Mouse (Mus musculus): Measurements from ENCODE around the gene Ercc6l2. TPM values are rescaled to one million over a fixed set of nuclear protein-coding genes. Genes with fewer than 3 reads are reported as not detected.
A peak's percentile ranks its signal among the peaks of the same experiment; 100 is the strongest.

Ercc6l2 gene
- polyA plus RNA-seq, 1 experiment, result 3.7 TPM

- Histone ChIP-seq H3K36me3 (ENCODE audit: control insufficient read depth, insufficient read depth, low read length) (no peaks in the 10 kb centered on the region), H3K27me3 (replicated peaks; ENCODE audit: control insufficient read depth, insufficient read depth, low read length) (no peaks in the 10 kb centered on the region), H3K27ac (ENCODE audit: insufficient read depth, low read depth, low read length) (no peak overlapping the region), H3K4me1 (ENCODE audit: control insufficient read depth, insufficient read depth, low read length) (no peaks in the 10 kb centered on the region), H3K4me3 (ENCODE audit: insufficient read depth, low read depth, low read length) (no peak overlapping the region)
- TF ChIP-seq CTCF (conservative IDR thresholded peaks at IDR 0.05; ENCODE audit: insufficient read depth, insufficient read length, low read depth, low read length), result no peak
- TF ChIP-seq POLR2A (IDR thresholded peaks at IDR 0.05; ENCODE audit: low read depth, low read length), result no peak
- 66% methylated on average over 3 of the region's 3 CpGs for WGBS
- no peak for DNase-seq
Measured at GRCm38 (mm10) chr13:63885532-63885949, 70.5 kb downstream of the Ercc6l2 start.

DNA sequence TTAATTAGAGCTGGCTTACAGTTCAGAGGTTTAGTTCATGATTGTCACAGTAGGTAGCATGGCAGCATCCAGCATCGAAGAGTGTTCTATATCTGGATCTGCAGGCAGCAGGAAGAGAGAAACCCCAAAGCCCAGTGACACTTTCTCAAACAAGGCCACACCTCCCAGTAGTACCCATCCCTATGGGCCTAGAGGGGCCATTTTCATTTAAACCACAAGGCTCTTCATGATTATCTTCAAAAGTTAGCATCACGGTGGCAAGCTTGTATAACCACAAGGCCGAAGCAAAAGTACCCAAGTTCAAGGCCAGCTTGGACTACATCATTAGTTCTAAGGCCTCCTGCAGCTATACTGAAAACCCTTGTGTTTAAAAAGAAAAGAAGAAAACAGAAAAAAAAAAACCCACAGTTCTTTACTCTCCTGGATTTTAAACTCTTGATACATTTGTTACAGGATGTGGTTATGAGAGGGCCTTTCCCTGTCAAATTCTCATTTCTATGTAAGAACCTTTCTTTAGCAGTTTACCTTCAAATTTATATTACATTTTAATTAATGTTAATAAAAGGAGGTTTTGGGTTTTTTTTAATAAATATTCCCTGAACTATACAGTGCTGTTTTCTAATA, 71.5 kb downstream of the Ercc6l2 start:
- Histone ChIP-seq H3K36me3 (ENCODE audit: control insufficient read depth, insufficient read depth, low read length) (no peaks in the 10 kb centered on the region), H3K4me1 (ENCODE audit: control insufficient read depth, insufficient read depth, low read length) (no peaks in the 10 kb centered on the region), H3K4me3 (ENCODE audit: insufficient read depth, low read depth, low read length) (no peak overlapping the region), H3K27me3 (replicated peaks; ENCODE audit: control insufficient read depth, insufficient read depth, low read length) (no peaks in the 10 kb centered on the region), H3K27ac (ENCODE audit: insufficient read depth, low read depth, low read length) (no peak overlapping the region)
- TF ChIP-seq POLR2A (IDR thresholded peaks at IDR 0.05; ENCODE audit: low read depth, low read length) (no peak), CTCF (conservative IDR thresholded peaks at IDR 0.05; ENCODE audit: insufficient read depth, insufficient read length, low read depth, low read length) (no peak)
- WGBS, result 96% methylated on average over 3 of the region's 3 CpGs
- DNase-seq, result no peak

GRCm38 (mm10) chr13:63900679-63901302, 85.8 kb downstream of the Ercc6l2 start:
- TF ChIP-seq POLR2A (IDR thresholded peaks at IDR 0.05; ENCODE audit: low read depth, low read length) (no peak), CTCF (conservative IDR thresholded peaks at IDR 0.05; ENCODE audit: insufficient read depth, insufficient read length, low read depth, low read length) (no peak)
- Histone ChIP-seq H3K4me1 (ENCODE audit: control insufficient read depth, insufficient read depth, low read length) (no peaks in the 10 kb centered on the region), H3K27ac (ENCODE audit: insufficient read depth, low read depth, low read length) (no peak overlapping the region), H3K4me3 (ENCODE audit: insufficient read depth, low read depth, low read length) (no peak overlapping the region), H3K27me3 (replicated peaks; ENCODE audit: control insufficient read depth, insufficient read depth, low read length) (no peaks in the 10 kb centered on the region), H3K36me3 (ENCODE audit: control insufficient read depth, insufficient read depth, low read length) (peaks cover 2% of the 10 kb centered on the region; the same call in 1 of the 2 replicates)
- DNase-seq, result no peak
- WGBS, result 55% methylated on average over 12 of the region's 12 CpGs

GRCm38 (mm10) chr13:63901303-63901713, 86.3 kb downstream of the Ercc6l2 start:
- H3K27me3 ChIP-seq (replicated peaks; ENCODE audit: control insufficient read depth, insufficient read depth, low read length), result no peaks in the 10 kb centered on the region
- TF ChIP-seq POLR2A (IDR thresholded peaks at IDR 0.05; ENCODE audit: low read depth, low read length), result no peak
- TF ChIP-seq CTCF (conservative IDR thresholded peaks at IDR 0.05; ENCODE audit: insufficient read depth, insufficient read length, low read depth, low read length), result no peak
- H3K36me3 ChIP-seq (ENCODE audit: control insufficient read depth, insufficient read depth, low read length), result peaks cover 2% of the 10 kb centered on the region; the same call in 1 of the 2 replicates
- WGBS, result 31% methylated on average over 17 of the region's 17 CpGs
- H3K4me3 ChIP-seq (ENCODE audit: insufficient read depth, low read depth, low read length), result peak overlapping the region; percentile 4; the same call in 1 of the 2 replicates
- H3K27ac ChIP-seq (ENCODE audit: insufficient read depth, low read depth, low read length), result no peak overlapping the region
- DNase-seq, result no peak
- no peaks in the 10 kb centered on the region for H3K4me1 ChIP-seq (ENCODE audit: control insufficient read depth, insufficient read depth, low read length)

- no peak overlapping the region for H3K27ac ChIP-seq (ENCODE audit: insufficient read depth, low read depth, low read length)
- no peaks in the 10 kb centered on the region for H3K4me1 ChIP-seq (ENCODE audit: control insufficient read depth, insufficient read depth, low read length)
- H3K36me3 ChIP-seq (ENCODE audit: control insufficient read depth, insufficient read depth, low read length), result 0 out of 2 replicates have a peak, but pooled peaks cover 2% of the 10 kb centered on the region
- no peak overlapping the region for H3K4me3 ChIP-seq (ENCODE audit: insufficient read depth, low read depth, low read length)
- WGBS, result 42% methylated on average over 28 of the region's 28 CpGs
- TF ChIP-seq CTCF (conservative IDR thresholded peaks at IDR 0.05; ENCODE audit: insufficient read depth, insufficient read length, low read depth, low read length) (no peak), POLR2A (IDR thresholded peaks at IDR 0.05; ENCODE audit: low read depth, low read length) (no peak)
- H3K27me3 ChIP-seq (replicated peaks; ENCODE audit: control insufficient read depth, insufficient read depth, low read length), result no peaks in the 10 kb centered on the region
- DNase-seq, result no peak
Measured at GRCm38 (mm10) chr13:63901714-63902597, 86.9 kb downstream of the Ercc6l2 start.

GRCm38 (mm10) chr13:63906516-63906915, 91.5 kb downstream of the Ercc6l2 start:
- no peak overlapping the region for H3K4me3 ChIP-seq (ENCODE audit: insufficient read depth, low read depth, low read length)
- H3K4me1 ChIP-seq (ENCODE audit: control insufficient read depth, insufficient read depth, low read length), result no peaks in the 10 kb centered on the region
- 0 out of 2 replicates have a peak overlapping the region, but pooled peaks have one; percentile 7 for H3K27ac ChIP-seq (ENCODE audit: insufficient read depth, low read depth, low read length)
- H3K27me3 ChIP-seq (replicated peaks; ENCODE audit: control insufficient read depth, insufficient read depth, low read length), result no peaks in the 10 kb centered on the region
- no peaks in the 10 kb centered on the region for H3K36me3 ChIP-seq (ENCODE audit: control insufficient read depth, insufficient read depth, low read length)
- DNase-seq, result peak; percentile 81
- WGBS, result 51% methylated on average over 4 of the region's 4 CpGs
- TF ChIP-seq CTCF (conservative IDR thresholded peaks at IDR 0.05; ENCODE audit: insufficient read depth, insufficient read length, low read depth, low read length) (no peak), POLR2A (IDR thresholded peaks at IDR 0.05; ENCODE audit: low read depth, low read length) (no peak)

Data from kidney, adult 2 months (tissue).